Mouse (Mus musculus) C2C12 (cell line): Measurements from ENCODE around the gene Acbd6.

Source experiments
- CTCF ChIP-seq: IDR thresholded peaks from one replicate; pipeline ENCODE4 v1.5.1; 2011; ENCODE audit not compliant: control insufficient read depth, insufficient read depth, insufficient read length
- MAX ChIP-seq: IDR thresholded peaks from one replicate; pipeline ENCODE4 v1.6.1; 2011; ENCODE audit warnings: mild to moderate bottlenecking, control low read depth
- MYOD1 ChIP-seq: IDR thresholded peaks from one replicate; pipeline ENCODE4 v1.6.1; 2011; ENCODE audit warnings: low read depth; ENCODE audit not compliant: control insufficient read depth, insufficient read length
- MYOG ChIP-seq: IDR thresholded peaks from one replicate; pipeline ENCODE4 v1.6.1; 2011; ENCODE audit not compliant: control insufficient read depth, insufficient read length; ENCODE audit errors: extremely low read depth
- USF1 ChIP-seq: IDR thresholded peaks from one replicate; pipeline ENCODE4 v1.6.1; 2011; ENCODE audit warnings: low read depth, mild to moderate bottlenecking, control low read depth, moderate library complexity

DNA sequence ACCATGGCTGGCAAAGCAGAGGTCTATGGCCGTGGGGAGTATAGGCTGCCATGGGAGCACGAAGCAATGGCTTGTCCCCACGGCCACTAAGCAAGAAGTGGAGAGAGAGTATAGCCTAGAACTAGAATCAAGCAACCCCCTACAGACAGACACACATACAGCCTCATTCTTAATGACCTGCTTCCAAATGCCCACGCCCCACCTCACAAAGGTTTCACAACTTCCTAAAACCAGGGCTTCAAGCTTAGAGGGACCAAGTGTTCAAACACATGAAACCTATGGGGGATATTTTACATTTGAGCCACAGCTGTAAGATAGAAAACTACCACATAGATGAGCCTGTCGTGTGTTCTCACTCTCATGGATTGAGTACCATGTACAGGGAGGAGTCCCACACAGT is 25.5 kb upstream of the Acbd6 start:
- TF ChIP-seq CTCF = no peak
- no peak for TF ChIP-seq MYOD1
- no peak for TF ChIP-seq USF1
- no peak for TF ChIP-seq MAX
- no peak for TF ChIP-seq MYOG
